Mouse (Mus musculus) c-Kit-positive CD71-positive TER-119-negative erythroid progenitor cells, embryonic 14.5 days (primary cell): ENCODE results near the gene Ntn5.
A peak's percentile ranks its signal among the peaks of the same experiment; 100 is the strongest.
"Not testable (repeated sequence)": the region's sequence is repeated elsewhere in the genome, so short reads cannot be mapped to it uniquely, and the experiment has no call there.

Source experiments
- DNase-seq: peaks from one replicate; pipeline ENCODE4 v3.0.0-alpha.2; 2013; ENCODE audit warnings: low read depth

Gene Ntn5

GRCm38 (mm10) chr7:45660746-45661478 lies 22.9 kb upstream of the Ntn5 start:
- no peak for DNase-seq

GRCm38 (mm10) chr7:45661702-45662101 lies 22.1 kb upstream of the Ntn5 start:
- DNase-seq: not testable (repeated sequence)

GRCm38 (mm10) chr7:45665303-45666138 lies 18.3 kb upstream of the Ntn5 start:
- no peak for DNase-seq

- DNase-seq: no peak
Observed at GRCm38 (mm10) chr7:45666161-45666560, 17.7 kb upstream of the Ntn5 start, which contains the start of gene Fut2. Gene Fut2 (minus strand): TSS chr7:45666394.

- DNase-seq: no peak
Observed at GRCm38 (mm10) chr7:45667761-45668160, 16.1 kb upstream of the Ntn5 start.

- no peak for DNase-seq
Observed at GRCm38 (mm10) chr7:45668921-45669320, 14.9 kb upstream of the Ntn5 start.

- DNase-seq: no peak
Observed at GRCm38 (mm10) chr7:45677627-45678295, 6.1 kb upstream of the Ntn5 start.

- DNase-seq: no peak
Observed at GRCm38 (mm10) chr7:45678513-45678912, 5.3 kb upstream of the Ntn5 start.

- no peak for DNase-seq
Observed at GRCm38 (mm10) chr7:45679966-45680621, 3.7 kb upstream of the Ntn5 start.

GRCm38 (mm10) chr7:45681046-45681736 lies 2.6 kb upstream of the Ntn5 start:
- no peak for DNase-seq

- peak; percentile 78 for DNase-seq
Observed at GRCm38 (mm10) chr7:45682144-45683126, 1.4 kb upstream of the Ntn5 start.

GRCm38 (mm10) chr7:45685811-45686210 lies 2.0 kb downstream of the Ntn5 start:
- DNase-seq: no peak

- no peak for DNase-seq
Observed at GRCm38 (mm10) chr7:45686841-45687240, 3.0 kb downstream of the Ntn5 start.

GRCm38 (mm10) chr7:45689099-45689498 lies 5.3 kb downstream of the Ntn5 start:
- DNase-seq: no peak

GRCm38 (mm10) chr7:45689800-45690199 lies 6.0 kb downstream of the Ntn5 start:
- no peak for DNase-seq

GRCm38 (mm10) chr7:45692364-45692763 lies 8.5 kb downstream of the Ntn5 start:
- no peak for DNase-seq

GRCm38 (mm10) chr7:45693921-45694591 lies 10.2 kb downstream of the Ntn5 start, which contains the start of gene Sec1:
Gene Sec1 (minus strand): TSS chr7:45694402.
- no peak for DNase-seq

- no peak for DNase-seq
Observed at GRCm38 (mm10) chr7:45695098-45695497, 11.3 kb downstream of the Ntn5 start.

GRCm38 (mm10) chr7:45697894-45698293 lies 14.1 kb downstream of the Ntn5 start:
- DNase-seq: no peak
